Mouse (Mus musculus) embryonic facial prominence, embryonic 13.5 days (tissue): ENCODE results near the gene Zc2hc1c. TPM values are rescaled to one million over a fixed set of nuclear protein-coding genes. Genes with fewer than 3 reads are reported as not detected.

ENCODE experiments used
- ATAC-seq: fragments of 200-750 bp; cut with Nextera tagmentation; 2 replicates; pipeline ENCODE4 v1.8.0; 2017; ENCODE audit warnings: low read depth; ENCODE audit not compliant: insufficient number of reproducible peaks, insufficient read depth, low FRiP score, low TSS enrichment
- H3K27ac ChIP-seq: fragments of 300-500 bp; sonication (generic); 2 replicates; pipeline ENCODE4 v1.5.1; 2015; ENCODE audit warnings: moderate library complexity, mild to moderate bottlenecking, inconsistent platforms
- H3K27me3 ChIP-seq: fragments of 300-500 bp; sonication (generic); 2 replicates; pipeline ENCODE4 v1.6.1; 2015; ENCODE audit warnings: mild to moderate bottlenecking, inconsistent platforms
- H3K36me3 ChIP-seq: fragments of 300-500 bp; sonication (generic); 2 replicates; pipeline ENCODE4 v1.6.1; 2015; ENCODE audit warnings: mild to moderate bottlenecking, inconsistent platforms
- H3K4me1 ChIP-seq: fragments of 300-500 bp; sonication (generic); 2 replicates; pipeline ENCODE4 v1.6.1; 2015; ENCODE audit warnings: inconsistent platforms
- H3K4me2 ChIP-seq: fragments of 300-500 bp; sonication (generic); 2 replicates; pipeline ENCODE4 v1.6.1; 2015; ENCODE audit warnings: moderate library complexity, mild to moderate bottlenecking, inconsistent platforms
- H3K4me3 ChIP-seq: fragments of 300-500 bp; sonication (generic); 2 replicates; pipeline ENCODE4 v1.5.1; 2015; ENCODE audit warnings: mild to moderate bottlenecking, inconsistent platforms
- H3K9ac ChIP-seq: fragments of 300-500 bp; sonication (generic); 2 replicates; pipeline ENCODE4 v1.6.1; 2015; ENCODE audit warnings: mild to moderate bottlenecking, inconsistent platforms
- H3K9me3 ChIP-seq: fragments of 300-500 bp; sonication (generic); 2 replicates; pipeline ENCODE4 v1.6.1; 2016; ENCODE audit warnings: inconsistent platforms
- WGBS: fragments of 180-500 bp; shearing (Covaris S2); methylation state at CpG from one replicate; pipeline ENCODE4 v1.1.7; 2015; ENCODE audit warnings: mixed read lengths; 5-methylcytosine and 5-hydroxymethylcytosine counted together
- polyA plus RNA-seq: library from polyadenylated mRNA; unstranded; fragments of >200 nt; fragmentation: Nextera tagmentation; extraction: Ambion mirVana; gene quantifications from 2 replicates; pipeline ENCODE4 v1.2.1, GENCODE M21; 2015

Gene Zc2hc1c
- polyA plus RNA-seq, 1 experiment from 2014 or later: 0.87 TPM

DNA sequence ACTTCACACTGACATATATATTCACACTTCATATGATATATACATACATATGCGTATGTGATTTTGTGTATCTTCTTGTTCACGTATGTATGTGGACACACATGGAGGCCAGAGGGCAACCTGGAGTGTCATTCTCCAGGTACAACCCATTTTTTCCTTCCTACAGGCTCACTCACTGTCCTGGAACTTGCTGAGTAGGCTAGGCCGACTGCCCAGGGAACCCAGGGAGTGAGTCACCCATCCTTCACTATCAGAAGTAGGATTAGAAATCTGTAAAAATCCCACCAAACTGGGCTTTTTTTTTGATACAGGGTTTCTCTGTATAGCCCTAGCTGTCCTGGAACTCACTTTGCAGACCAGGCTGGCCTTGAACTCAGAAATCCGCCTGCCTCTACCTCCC is 3.4 kb upstream of the Zc2hc1c start:
- peaks cover 2% of the 10 kb centered on the region; the same call in 1 of the 2 replicates for H3K27me3 ChIP-seq
- no peak overlapping the region for H3K9ac ChIP-seq
- no peaks in the 10 kb centered on the region for H3K9me3 ChIP-seq
- H3K27ac ChIP-seq: no peak overlapping the region
- H3K4me3 ChIP-seq: no peak overlapping the region
- ATAC-seq: no peak
- 81% methylated on average over 4 of the region's 4 CpGs for WGBS
- H3K4me2 ChIP-seq: no peak overlapping the region
- H3K4me1 ChIP-seq: peaks cover 18% of the 10 kb centered on the region
- no peaks in the 10 kb centered on the region for H3K36me3 ChIP-seq

- Histone ChIP-seq H3K27ac (no peak overlapping the region), H3K27me3 (peaks cover 5% of the 10 kb centered on the region; the same call in 1 of the 2 replicates), H3K4me1 (peaks cover 18% of the 10 kb centered on the region), H3K9ac (no peak overlapping the region), H3K4me2 (no peak overlapping the region), H3K9me3 (no peaks in the 10 kb centered on the region), H3K36me3 (no peaks in the 10 kb centered on the region), H3K4me3 (no peak overlapping the region)
- 31% methylated on average over 2 of the region's 5 CpGs for WGBS
- no peak for ATAC-seq
These were observed 1.4 kb upstream of the Zc2hc1c start for GRCm38 (mm10) chr12:85286941-85287340.

- WGBS: 7% methylated on average over 21 of the region's 21 CpGs
- H3K27me3 ChIP-seq: peaks cover 5% of the 10 kb centered on the region; the same call in 1 of the 2 replicates
- H3K4me2 ChIP-seq: peak within 1 kb of the TSS; percentile 83
- peak within 1 kb of the TSS; percentile 72 for H3K9ac ChIP-seq
- peak; percentile 38; the same call in 1 of the 2 replicates for ATAC-seq
- no peaks in the 10 kb centered on the region for H3K36me3 ChIP-seq
- no peaks in the 10 kb centered on the region for H3K9me3 ChIP-seq
- H3K4me3 ChIP-seq: peak within 1 kb of the TSS; percentile 51
- peaks cover 18% of the 10 kb centered on the region for H3K4me1 ChIP-seq
- H3K27ac ChIP-seq: no peak within 1 kb of the TSS; the same call in 1 of the 2 replicates
These were observed 444 bp upstream of the Zc2hc1c start, which contains the start of gene Acyp1 for GRCm38 (mm10) chr12:85287809-85288485. Acyp1 (minus strand) TSS chr12:85288438.

DNA sequence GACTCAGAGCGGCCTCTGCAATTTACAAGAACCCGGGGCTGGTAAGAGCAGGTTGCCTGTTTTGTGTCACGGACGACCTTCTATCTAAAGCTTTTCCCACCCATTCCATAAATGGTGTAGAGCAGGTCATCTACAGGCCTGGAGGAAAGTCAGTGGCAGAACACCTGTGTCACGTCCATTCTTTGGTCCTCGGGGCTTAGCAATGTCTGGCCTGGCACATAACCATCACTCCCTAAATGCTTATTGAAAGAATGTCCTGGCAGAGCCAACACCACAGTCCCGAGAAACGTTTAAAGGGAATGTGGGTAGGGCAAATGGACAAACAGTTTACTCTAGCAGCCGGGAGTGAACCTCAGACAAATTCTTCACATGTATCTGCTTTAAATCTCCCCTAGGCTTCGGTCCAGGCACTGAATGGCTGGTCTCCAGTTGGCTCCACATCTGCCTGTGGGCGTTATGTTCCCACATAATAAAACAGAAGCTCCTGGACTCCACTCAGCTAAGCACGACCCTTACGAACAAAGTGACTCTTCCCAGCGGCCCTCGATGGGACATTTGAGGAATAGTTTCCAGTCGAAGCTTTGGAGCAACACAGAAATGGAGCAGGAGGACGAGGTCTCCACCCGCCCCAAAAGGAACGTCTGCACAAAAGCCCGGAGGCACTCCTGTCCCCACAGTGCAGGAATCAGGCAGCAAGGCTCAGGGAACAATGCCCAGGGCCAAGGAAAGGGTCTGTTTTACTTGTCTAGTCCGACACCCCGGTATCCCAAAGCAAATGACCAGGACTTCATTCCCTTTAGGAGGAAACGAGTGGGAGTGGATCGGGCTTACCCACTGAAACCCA is 988 bp downstream of the Zc2hc1c start:
- no peak overlapping the region for H3K27ac ChIP-seq
- WGBS: 55% methylated on average over 24 of the region's 24 CpGs
- H3K36me3 ChIP-seq: no peaks in the 10 kb centered on the region
- peak overlapping the region; percentile 83 for H3K4me2 ChIP-seq
- peaks cover 6% of the 10 kb centered on the region for H3K9me3 ChIP-seq
- no peak for ATAC-seq
- H3K9ac ChIP-seq: no peak overlapping the region; the same call in 1 of the 2 replicates
- peaks cover 18% of the 10 kb centered on the region for H3K4me1 ChIP-seq
- peaks cover 5% of the 10 kb centered on the region; the same call in 1 of the 2 replicates for H3K27me3 ChIP-seq
- peak overlapping the region; percentile 51 for H3K4me3 ChIP-seq

DNA sequence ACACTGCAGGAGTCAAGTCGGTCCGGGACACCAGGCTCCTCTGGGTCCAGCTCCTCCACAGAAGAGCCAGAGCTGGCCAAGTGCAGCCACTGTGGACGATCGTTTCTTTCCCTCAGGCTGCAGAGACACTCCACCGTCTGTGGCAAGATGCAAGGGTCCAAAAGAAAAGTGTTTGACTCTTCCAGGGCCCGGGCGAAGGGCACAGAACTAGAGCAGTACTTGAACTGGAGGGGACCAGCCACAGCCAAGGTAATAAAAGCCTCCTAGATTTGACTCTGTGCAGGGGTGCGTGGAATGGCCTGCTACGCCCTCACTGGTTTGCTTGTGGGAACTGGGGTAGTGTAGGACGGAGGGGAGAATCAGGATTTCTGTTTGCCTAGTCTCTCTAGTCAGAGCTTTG is 2.2 kb downstream of the Zc2hc1c start:
- 77% methylated on average over 10 of the region's 10 CpGs for WGBS
- Histone ChIP-seq H3K27me3 (peaks cover 5% of the 10 kb centered on the region; the same call in 1 of the 2 replicates), H3K27ac (no peak overlapping the region), H3K9me3 (peaks cover 11% of the 10 kb centered on the region), H3K4me1 (peaks cover 18% of the 10 kb centered on the region), H3K36me3 (no peaks in the 10 kb centered on the region), H3K4me2 (no peak overlapping the region), H3K4me3 (no peak overlapping the region), H3K9ac (no peak overlapping the region)
- no peak for ATAC-seq

GRCm38 (mm10) chr12:85291541-85291940 is 3.1 kb downstream of the Zc2hc1c start:
- peaks cover 5% of the 10 kb centered on the region; the same call in 1 of the 2 replicates for H3K27me3 ChIP-seq
- no peak for ATAC-seq
- no peak overlapping the region for H3K9ac ChIP-seq
- no peak overlapping the region for H3K4me2 ChIP-seq
- H3K4me1 ChIP-seq: peaks cover 18% of the 10 kb centered on the region
- H3K36me3 ChIP-seq: no peaks in the 10 kb centered on the region
- H3K4me3 ChIP-seq: no peak overlapping the region
- H3K27ac ChIP-seq: no peak overlapping the region
- peaks cover 11% of the 10 kb centered on the region for H3K9me3 ChIP-seq

DNA sequence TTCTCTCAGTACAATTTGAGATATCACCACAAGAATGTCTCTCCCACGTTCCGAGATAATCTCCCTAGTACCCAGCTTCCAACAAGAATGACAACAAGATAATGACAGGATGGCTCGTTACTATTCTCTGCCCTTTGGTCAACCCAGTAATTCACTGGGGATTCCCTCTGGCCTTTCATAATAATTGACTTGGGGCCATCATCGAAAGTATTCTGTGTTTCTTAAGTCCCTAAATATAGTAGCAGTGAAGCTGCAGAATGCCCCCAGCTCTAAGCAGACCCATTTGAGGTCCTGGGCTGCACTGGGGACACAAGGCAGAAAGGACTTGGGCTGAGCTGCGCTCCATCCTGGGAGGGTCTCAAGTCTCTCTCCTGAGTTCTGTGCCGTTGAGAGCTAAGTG is 3.9 kb downstream of the Zc2hc1c start:
- Histone ChIP-seq H3K4me1 (peaks cover 21% of the 10 kb centered on the region), H3K9me3 (peaks cover 11% of the 10 kb centered on the region), H3K27ac (no peak overlapping the region), H3K9ac (no peak overlapping the region), H3K36me3 (no peaks in the 10 kb centered on the region), H3K27me3 (peaks cover 5% of the 10 kb centered on the region; the same call in 1 of the 2 replicates), H3K4me3 (no peak overlapping the region), H3K4me2 (no peak overlapping the region)
- no peak for ATAC-seq
- WGBS: 63% methylated on average over 6 of the region's 6 CpGs

- Histone ChIP-seq H3K9me3 (peaks cover 11% of the 10 kb centered on the region), H3K27me3 (peaks cover 5% of the 10 kb centered on the region; the same call in 1 of the 2 replicates), H3K4me2 (no peak overlapping the region), H3K4me3 (no peak overlapping the region), H3K4me1 (peaks cover 27% of the 10 kb centered on the region), H3K36me3 (no peaks in the 10 kb centered on the region), H3K9ac (no peak overlapping the region), H3K27ac (no peak overlapping the region)
- no peak for ATAC-seq
These were observed 4.5 kb downstream of the Zc2hc1c start for GRCm38 (mm10) chr12:85292906-85293305.

- Histone ChIP-seq H3K4me1 (peaks cover 14% of the 10 kb centered on the region; the same call in 1 of the 2 replicates), H3K27me3 (no peaks in the 10 kb centered on the region), H3K36me3 (peaks cover 16% of the 10 kb centered on the region), H3K4me2 (no peak overlapping the region), H3K27ac (no peak overlapping the region), H3K9me3 (peaks cover 11% of the 10 kb centered on the region), H3K4me3 (no peak overlapping the region), H3K9ac (no peak overlapping the region)
- 91% methylated on average over 2 of the region's 2 CpGs for WGBS
- no peak for ATAC-seq
These were observed 7.1 kb downstream of the Zc2hc1c start for GRCm38 (mm10) chr12:85295506-85295905.

- Histone ChIP-seq H3K9me3 (peaks cover 11% of the 10 kb centered on the region), H3K27ac (peak overlapping the region; percentile 39), H3K4me1 (peaks cover 14% of the 10 kb centered on the region; the same call in 1 of the 2 replicates), H3K4me2 (no peak overlapping the region), H3K27me3 (no peaks in the 10 kb centered on the region), H3K9ac (no peak overlapping the region), H3K36me3 (peaks cover 30% of the 10 kb centered on the region), H3K4me3 (no peak overlapping the region)
- no peak for ATAC-seq
- WGBS: 63% methylated on average over 5 of the region's 5 CpGs
These were observed 8.5 kb downstream of the Zc2hc1c start for GRCm38 (mm10) chr12:85296915-85297314.

DNA sequence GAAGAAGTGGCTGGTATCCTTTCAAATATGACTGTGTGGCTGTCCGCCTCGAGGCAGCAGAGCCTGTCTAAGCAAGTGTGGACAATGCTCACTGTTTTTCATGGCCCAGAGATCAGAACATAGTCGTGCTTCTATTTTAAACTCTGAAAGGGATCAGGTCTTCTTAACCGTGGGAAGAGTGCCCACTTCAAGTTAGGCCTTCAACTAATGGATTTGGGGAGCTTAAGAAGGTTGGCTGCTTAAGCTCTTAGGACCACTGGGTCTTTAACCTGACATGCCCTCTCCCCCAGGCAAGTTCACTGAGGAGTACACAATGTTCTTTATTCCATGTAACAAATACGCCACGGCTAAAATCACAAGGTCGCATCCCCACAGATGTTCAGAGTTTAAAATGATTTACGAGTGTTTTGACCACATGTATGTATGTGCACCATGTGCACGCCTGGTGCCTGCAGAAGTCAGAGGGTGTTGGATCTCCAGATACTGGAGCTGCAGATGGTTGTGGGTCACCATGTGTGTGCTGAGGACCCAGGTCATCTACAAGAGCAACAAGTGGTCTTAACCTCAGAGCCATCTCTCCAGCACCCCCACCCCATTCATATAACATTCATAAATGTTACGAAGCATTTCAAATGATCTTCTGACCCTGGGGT is 9.1 kb downstream of the Zc2hc1c start:
- Histone ChIP-seq H3K9me3 (peaks cover 11% of the 10 kb centered on the region), H3K36me3 (peaks cover 35% of the 10 kb centered on the region), H3K27me3 (no peaks in the 10 kb centered on the region), H3K4me2 (no peak overlapping the region), H3K4me3 (no peak overlapping the region), H3K4me1 (peaks cover 14% of the 10 kb centered on the region; the same call in 1 of the 2 replicates), H3K27ac (peak overlapping the region; percentile 39), H3K9ac (no peak overlapping the region)
- 63% methylated on average over 10 of the region's 10 CpGs for WGBS
- no peak for ATAC-seq
